Mouse (Mus musculus) bone marrow macrophage, adult 2 months (primary cell): Measurements from ENCODE around the gene H2-M5.

ENCODE experiments used
- CTCF ChIP-seq: IDR thresholded peaks from 2 replicates; pipeline ENCODE4 v1.5.1; 2012; ENCODE audit warnings: low read depth, mild to moderate bottlenecking, low read length, moderate library complexity
- POLR2A ChIP-seq: IDR thresholded peaks from 2 replicates; pipeline ENCODE4 v1.6.1; 2012; ENCODE audit warnings: mild to moderate bottlenecking, low read depth, low read length, borderline replicate concordance

- TF ChIP-seq POLR2A, result no peak
- TF ChIP-seq CTCF, result no peak
Measured at GRCm38 (mm10) chr17:36961125-36961524, 28.2 kb downstream of the H2-M5 start.
